Comparison of ENCODE assay signal across 19 mouse cellular contexts in genomic region chr19:23576685-23577084, GRCm38 (mm10).
DNase-seq lines count a peak whose midpoint lies in the region; ATAC-seq and TF ChIP-seq lines count a peak whose summit lies in the region.
"Had no signal": no experiment of that assay in that cellular context is flagged by ENCODE, and none has a peak within 500 bp of the region (broad histone marks: within the 10 kb centered on the region; RNA-seq: fewer than 3 reads in every experiment).

No protein-coding gene starts in this region.

- 59% methylated on average over 4 of the region's 4 CpGs for WGBS in cerebellum, adult 2 months
- WGBS in midbrain, postnatal 0 days = 59% methylated on average over 4 of the region's 4 CpGs
- WGBS in midbrain, embryonic 10.5 days = 52% methylated on average over 4 of the region's 4 CpGs

- peak; percentile 23 to 31 for DNase-seq in cerebellum, postnatal 10 days
- no peak for DNase-seq in cerebellum, adult 2 months
- DNase-seq in kidney, adult 9 months = peak; percentile 3
- DNase-seq in kidney, postnatal 25 days = no peak
- peak; percentile 31 for DNase-seq in midbrain, postnatal 0 days (ENCODE audit: low spot score)
- DNase-seq in midbrain, embryonic 10.5 days (ENCODE audit: low spot score) = no peak
- no peak for DNase-seq in adrenal gland, postnatal 10 days
- DNase-seq in kidney, postnatal 4 days = no peak
- DNase-seq: cerebellum, postnatal 14 days; gastrocnemius, postnatal 10 days; heart, postnatal 14 days; kidney, postnatal 14 days; lung, embryonic 14.5 days; thymus, postnatal 25 days had no signal

- no peaks in the 10 kb centered on the region for H3K36me3 ChIP-seq in midbrain, postnatal 0 days (ENCODE audit: insufficient read depth, low read length)
- no peaks in the 10 kb centered on the region for H3K36me3 ChIP-seq in midbrain, embryonic 10.5 days
- H3K36me3 ChIP-seq: heart, embryonic 10.5 days; hindbrain, embryonic 13.5 days; stomach, embryonic 15.5 days had no signal

- H3K9me3 ChIP-seq in midbrain, postnatal 0 days (ENCODE audit: low read length) = no peaks in the 10 kb centered on the region
- H3K9me3 ChIP-seq in midbrain, embryonic 10.5 days (replicated peaks) = no peaks in the 10 kb centered on the region
- H3K9me3 ChIP-seq: forebrain, embryonic 13.5 days; heart, embryonic 10.5 days; hindbrain, embryonic 13.5 days; stomach, embryonic 15.5 days had no signal

- TF ChIP-seq POLR2A in cerebellum, adult 2 months (IDR thresholded peaks at IDR 0.05; ENCODE audit: borderline replicate concordance, insufficient read depth, low read length) = no peak

- H3K27ac ChIP-seq in cerebellum, adult 2 months (ENCODE audit: insufficient read depth, low read length) = no peak overlapping the region
- no peak overlapping the region for H3K27ac ChIP-seq in midbrain, postnatal 0 days (ENCODE audit: low read depth, low read length)
- no peak overlapping the region for H3K27ac ChIP-seq in midbrain, embryonic 10.5 days (replicated peaks)
- H3K27ac ChIP-seq: forebrain, embryonic 13.5 days; heart, embryonic 10.5 days; hindbrain, embryonic 13.5 days; stomach, embryonic 15.5 days had no signal

- peaks cover 4% of the 10 kb centered on the region; the same call in 1 of the 2 replicates for H3K4me1 ChIP-seq in cerebellum, adult 2 months (ENCODE audit: control insufficient read depth, insufficient read depth, low read length)
- H3K4me1 ChIP-seq in midbrain, postnatal 0 days (ENCODE audit: insufficient read depth, low read length) = no peaks in the 10 kb centered on the region
- H3K4me1 ChIP-seq in midbrain, embryonic 10.5 days = no peaks in the 10 kb centered on the region
- H3K4me1 ChIP-seq: heart, embryonic 10.5 days; hindbrain, embryonic 13.5 days; stomach, embryonic 15.5 days had no signal

- no peak overlapping the region for H3K4me2 ChIP-seq in midbrain, postnatal 0 days (ENCODE audit: low read depth, low read length, poor library complexity, severe bottlenecking)
- H3K4me2 ChIP-seq: forebrain, embryonic 13.5 days; hindbrain, embryonic 13.5 days; lung, embryonic 14.5 days; stomach, embryonic 15.5 days had no signal

- H3K27me3 ChIP-seq in cerebellum, adult 2 months (ENCODE audit: control insufficient read depth, insufficient read depth, low read length) = no peaks in the 10 kb centered on the region
- no peaks in the 10 kb centered on the region for H3K27me3 ChIP-seq in midbrain, postnatal 0 days (ENCODE audit: insufficient read depth, low read length)
- no peaks in the 10 kb centered on the region for H3K27me3 ChIP-seq in midbrain, embryonic 10.5 days (ENCODE audit: low read depth, poor library complexity, severe bottlenecking)
- H3K27me3 ChIP-seq: forebrain, embryonic 13.5 days; hindbrain, embryonic 13.5 days; stomach, embryonic 15.5 days had no signal

- TF ChIP-seq CTCF in cerebellum, adult 2 months (IDR thresholded peaks at IDR 0.05; ENCODE audit: borderline replicate concordance, insufficient read depth, low read depth, low read length) = no peak
- TF ChIP-seq CTCF in midbrain, postnatal 0 days (IDR thresholded peaks at IDR 0.05) = peak; percentile 34; the same call in 1 of the 2 replicates

- H3K9ac ChIP-seq in midbrain, postnatal 0 days (replicated peaks; ENCODE audit: low read length, poor library complexity, severe bottlenecking) = no peak overlapping the region
- H3K9ac ChIP-seq: forebrain, embryonic 13.5 days; hindbrain, embryonic 13.5 days; lung, embryonic 14.5 days; stomach, embryonic 15.5 days had no signal

- no peak overlapping the region for H3K4me3 ChIP-seq in cerebellum, adult 2 months (replicated peaks; ENCODE audit: insufficient read depth, low read depth, low read length)
- no peak overlapping the region for H3K4me3 ChIP-seq in midbrain, postnatal 0 days (ENCODE audit: low read depth, low read length)
- no peak overlapping the region for H3K4me3 ChIP-seq in midbrain, embryonic 10.5 days
- H3K4me3 ChIP-seq: forebrain, embryonic 13.5 days; heart, embryonic 10.5 days; hindbrain, embryonic 13.5 days; stomach, embryonic 15.5 days had no signal

- ATAC-seq in midbrain, postnatal 0 days (ENCODE audit: low FRiP score) = no peak
- ATAC-seq: forebrain, embryonic 13.5 days; intestine, embryonic 16.5 days had no signal

Comparison
In these comparisons a context has a peak if more than half of its experiments do, and no peak if none do; other contexts are left out.
1. DNase-seq: peak in cerebellum, postnatal 10 days (2 of 2), kidney, adult 9 months (single experiment) and midbrain, postnatal 0 days (single experiment); none in cerebellum, adult 2 months (0 of 2), kidney, postnatal 25 days (0 of 2), midbrain, embryonic 10.5 days (single experiment), adrenal gland, postnatal 10 days (single experiment) and kidney, postnatal 4 days (0 of 2).